Mouse (Mus musculus) liver, postnatal 0 days (tissue): ENCODE results near the gene Rack1. TPM values are rescaled to one million over a fixed set of nuclear protein-coding genes. Genes with fewer than 3 reads are reported as not detected.

Experiments used
- ATAC-seq: fragments of 200-750 bp; cut with Nextera tagmentation; 2 replicates; pipeline ENCODE4 v1.8.0; 2017; ENCODE audit warnings: mild to moderate bottlenecking, moderate library complexity
- DNase-seq: peaks from one replicate; pipeline ENCODE4 v3.0.0-alpha.2; 2016
- H3K27ac ChIP-seq: fragments of 300-500 bp; sonication (generic); 2 replicates; pipeline ENCODE4 v1.5.1; 2014; ENCODE audit warnings: antibody characterized with exemption, moderate library complexity, mild to moderate bottlenecking, low read depth
- H3K27me3 ChIP-seq: fragments of 300-500 bp; sonication (generic); 2 replicates; pipeline ENCODE4 v1.6.1; 2014; ENCODE audit warnings: low read length, control low read depth, mixed read lengths; ENCODE audit not compliant: insufficient read depth
- H3K36me3 ChIP-seq: fragments of 300-500 bp; sonication (generic); replicated peaks from 2 replicates; pipeline ENCODE4 v1.6.1; 2014; ENCODE audit warnings: mild to moderate bottlenecking, control low read depth, low read length, moderate library complexity, mixed read lengths; ENCODE audit not compliant: insufficient read depth
- H3K4me1 ChIP-seq: fragments of 300-500 bp; sonication (generic); 2 replicates; pipeline ENCODE4 v1.6.1; 2014; ENCODE audit warnings: antibody characterized with exemption, mild to moderate bottlenecking, control low read depth; ENCODE audit not compliant: insufficient read depth
- H3K4me2 ChIP-seq: fragments of 300-500 bp; sonication (generic); 2 replicates; pipeline ENCODE4 v1.6.1; 2014; ENCODE audit warnings: low read depth, mild to moderate bottlenecking, low read length, moderate library complexity, mixed read lengths
- H3K4me3 ChIP-seq: fragments of 300-500 bp; sonication (generic); 2 replicates; pipeline ENCODE4 v1.5.1; 2014; ENCODE audit warnings: low read depth, low read length
- H3K9ac ChIP-seq: fragments of 300-500 bp; sonication (generic); replicated peaks from 2 replicates; pipeline ENCODE4 v1.6.1; 2014; ENCODE audit warnings: mild to moderate bottlenecking, moderate library complexity
- H3K9me3 ChIP-seq: fragments of 300-500 bp; sonication (generic); 2 replicates; pipeline ENCODE4 v1.6.1; 2016; ENCODE audit warnings: mild to moderate bottlenecking, control low read depth, low read length, mixed read lengths
- CTCF ChIP-seq: sonication (generic); IDR thresholded peaks from 2 replicates; pipeline ENCODE4 v1.5.1; 2016; ENCODE audit warnings: antibody characterized with exemption, low read depth
- EP300 ChIP-seq: IDR thresholded peaks from 2 replicates; pipeline ENCODE4 v1.6.1; 2016; ENCODE audit warnings: antibody characterized with exemption, low read depth, mild to moderate bottlenecking
- WGBS: fragments of 180-500 bp; shearing (Covaris S2); extraction: QIAGEN DNeasy Blood & Tissue Kit; methylation state at CpG from one replicate; pipeline ENCODE4 v1.1.7; 2014; ENCODE audit not compliant: insufficient replicate concordance; 5-methylcytosine and 5-hydroxymethylcytosine counted together
- polyA plus RNA-seq: library from polyadenylated mRNA; unstranded; fragments of >200 nt; fragmentation: Nextera tagmentation; extraction: Ambion mirVana; gene quantifications from 2 replicates; pipeline ENCODE4 v1.2.1, GENCODE M21; 2015

Rack1 gene
- polyA plus RNA-seq, 1 experiment from 2014 or later, result 398 TPM

DNA sequence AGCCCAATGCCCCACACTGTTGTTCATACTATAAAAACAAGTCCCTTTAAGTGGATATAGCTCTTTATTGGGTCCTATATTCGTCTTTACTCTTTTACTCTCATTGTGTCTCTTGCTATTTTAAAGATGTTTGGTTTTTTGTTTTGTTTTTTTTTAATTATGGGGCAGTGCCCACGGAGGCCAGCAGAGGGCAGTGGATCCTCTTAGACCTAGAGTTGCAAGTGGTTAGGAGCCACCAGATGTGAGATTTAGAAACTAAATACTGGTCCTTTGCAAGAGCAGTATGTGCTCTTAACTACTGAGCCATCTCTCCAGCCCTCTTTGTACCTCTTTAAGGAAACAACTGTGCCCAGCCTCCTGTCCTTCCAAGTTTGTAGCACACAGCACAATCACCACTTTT lies 28.4 kb upstream of the Rack1 start:
- ATAC-seq (no peak), DNase-seq (peak; percentile 35)
- Histone ChIP-seq H3K4me2 (no peak overlapping the region), H3K27ac (no peak overlapping the region), H3K4me1 (no peaks in the 10 kb centered on the region), H3K9ac (no peak overlapping the region), H3K4me3 (no peak overlapping the region), H3K36me3 (no peaks in the 10 kb centered on the region), H3K9me3 (no peaks in the 10 kb centered on the region), H3K27me3 (no peaks in the 10 kb centered on the region)
- peak; percentile 70 for TF ChIP-seq CTCF
- TF ChIP-seq EP300, result no peak
- 8% methylated on average over 2 of the region's 2 CpGs for WGBS

DNA sequence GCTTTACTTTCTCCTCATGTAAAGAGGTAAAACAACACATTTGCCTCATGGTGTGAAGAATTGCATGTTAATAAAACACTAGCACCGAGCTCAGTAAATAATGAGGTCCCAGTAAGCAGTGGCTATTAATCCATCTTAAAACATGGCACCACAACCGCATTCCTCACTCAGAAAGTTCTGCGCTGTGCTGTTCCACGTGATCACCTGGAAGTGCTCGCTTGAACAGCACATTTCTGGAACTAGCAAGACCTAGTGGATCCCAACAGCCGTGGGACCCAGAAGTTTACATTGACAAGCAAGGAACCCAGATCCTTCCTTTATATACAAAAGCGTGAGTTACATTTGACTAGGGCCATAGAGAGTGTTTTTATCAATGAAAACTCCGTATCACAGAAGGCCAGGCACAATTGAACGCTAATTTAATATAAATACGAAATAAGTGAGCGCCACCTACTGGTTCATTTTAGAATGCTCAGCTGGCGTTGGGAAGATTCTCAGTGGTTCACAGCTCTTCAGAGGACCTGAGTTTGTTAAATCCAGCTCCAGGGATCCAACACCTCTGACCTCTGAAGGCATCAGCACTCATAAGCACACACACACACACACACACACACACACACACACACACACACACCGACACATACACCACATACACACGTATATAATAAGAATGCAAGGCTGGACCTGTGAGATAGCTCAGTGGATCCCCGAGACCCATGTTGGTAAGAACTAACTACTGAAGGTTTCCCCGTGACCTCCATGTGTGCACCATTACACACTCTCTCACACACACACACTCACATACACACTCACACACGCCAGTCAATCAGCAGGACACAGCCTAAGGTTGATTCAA lies 25.5 kb upstream of the Rack1 start:
- 33% methylated on average over 17 of the region's 17 CpGs for WGBS
- no peak overlapping the region for H3K27ac ChIP-seq
- H3K36me3 ChIP-seq, result no peaks in the 10 kb centered on the region
- ATAC-seq (no peak), DNase-seq (peak; percentile 42)
- no peaks in the 10 kb centered on the region for H3K4me1 ChIP-seq
- H3K27me3 ChIP-seq, result no peaks in the 10 kb centered on the region
- TF ChIP-seq EP300, result no peak
- TF ChIP-seq CTCF, result peak; percentile 66
- peak overlapping the region; percentile 14; the same call in 1 of the 2 replicates for H3K4me2 ChIP-seq
- no peak overlapping the region for H3K9ac ChIP-seq
- H3K9me3 ChIP-seq, result no peaks in the 10 kb centered on the region
- no peak overlapping the region for H3K4me3 ChIP-seq

DNA sequence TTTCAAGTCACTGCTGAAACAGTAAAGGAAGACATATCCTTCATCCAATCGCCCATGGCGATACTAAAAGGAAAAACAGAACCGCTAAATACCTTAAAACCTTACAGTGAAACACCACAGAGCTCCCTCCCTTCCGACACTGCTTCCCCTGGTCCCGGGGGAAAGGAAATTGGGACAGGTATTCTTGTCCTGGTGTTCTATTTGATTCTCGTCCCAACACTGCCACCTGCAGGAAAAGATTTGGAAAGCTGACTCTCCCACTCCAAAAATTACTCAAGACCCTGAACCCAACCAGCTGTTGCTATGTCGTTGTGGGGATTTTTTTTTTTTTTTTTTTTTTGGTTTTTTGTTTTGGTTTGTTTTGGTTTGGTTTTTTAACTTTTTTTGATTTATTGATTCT lies 24.6 kb upstream of the Rack1 start:
- 6% methylated on average over 7 of the region's 7 CpGs for WGBS
- no peak overlapping the region for H3K4me2 ChIP-seq

DNA sequence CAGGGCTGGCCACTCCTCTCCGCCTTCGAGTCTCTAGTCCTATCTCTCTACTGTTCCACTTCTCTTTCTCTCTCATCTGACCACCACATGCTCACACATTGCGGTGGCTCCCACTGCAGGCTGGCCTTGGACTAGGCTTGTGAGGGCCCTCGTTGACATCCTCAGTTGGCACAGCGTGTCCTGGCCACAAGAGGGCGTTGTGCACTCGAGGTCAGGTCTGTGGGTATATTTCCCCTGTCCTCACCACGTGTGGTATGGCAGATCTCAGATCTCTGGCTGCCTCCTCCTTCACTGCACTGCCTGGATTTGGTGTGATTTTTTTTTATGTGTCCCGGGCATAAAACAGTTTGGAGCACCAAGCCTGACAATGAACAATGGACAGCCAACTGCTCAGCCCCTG lies 23.5 kb upstream of the Rack1 start:
- no peaks in the 10 kb centered on the region for H3K9me3 ChIP-seq
- DNase-seq (peak; percentile 46), ATAC-seq (no peak)
- no peak overlapping the region for H3K4me2 ChIP-seq
- no peak overlapping the region for H3K9ac ChIP-seq
- 41% methylated on average over 9 of the region's 9 CpGs for WGBS
- TF ChIP-seq CTCF, result peak; percentile 63
- no peak for TF ChIP-seq EP300
- no peaks in the 10 kb centered on the region for H3K36me3 ChIP-seq
- H3K27ac ChIP-seq, result no peak overlapping the region
- no peaks in the 10 kb centered on the region for H3K27me3 ChIP-seq
- no peaks in the 10 kb centered on the region for H3K4me1 ChIP-seq
- no peak overlapping the region for H3K4me3 ChIP-seq

More for the DNA sequence above, 24.6 kb upstream of the Rack1 start:
- no peak for ATAC-seq
- Histone ChIP-seq H3K27me3 (no peaks in the 10 kb centered on the region), H3K4me3 (no peak overlapping the region), H3K36me3 (no peaks in the 10 kb centered on the region), H3K9ac (no peak overlapping the region), H3K4me1 (no peaks in the 10 kb centered on the region), H3K9me3 (no peaks in the 10 kb centered on the region), H3K27ac (no peak overlapping the region)
- DNase-seq, result peak; percentile 42
- peak; percentile 54 for TF ChIP-seq CTCF
- TF ChIP-seq EP300, result no peak

DNA sequence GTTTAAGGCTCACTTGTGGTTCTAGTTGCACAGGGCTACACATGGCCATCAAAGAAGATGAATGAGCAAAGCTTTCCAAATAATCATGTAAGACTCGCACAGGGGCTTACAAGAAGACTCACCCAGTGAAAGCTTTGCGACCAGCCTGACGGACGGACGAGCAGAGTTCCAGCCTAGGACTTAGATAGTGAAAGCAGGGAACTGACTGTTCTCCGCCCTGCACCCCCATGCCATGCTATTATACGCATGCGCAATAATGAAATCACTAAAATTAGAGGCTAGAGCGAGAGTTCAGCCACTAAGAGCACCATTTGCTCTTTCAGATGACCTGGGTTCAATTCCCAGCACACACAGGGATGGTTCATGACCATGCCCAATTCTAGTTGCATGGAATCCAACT lies 22.8 kb upstream of the Rack1 start:
- no peaks in the 10 kb centered on the region for H3K27me3 ChIP-seq
- H3K27ac ChIP-seq, result no peak overlapping the region
- H3K9me3 ChIP-seq, result no peaks in the 10 kb centered on the region
- no peak overlapping the region for H3K4me2 ChIP-seq
- no peak overlapping the region for H3K9ac ChIP-seq
- WGBS, result 85% methylated on average over 9 of the region's 9 CpGs
- TF ChIP-seq CTCF, result no peak
- no peak for TF ChIP-seq EP300
- H3K4me1 ChIP-seq, result no peaks in the 10 kb centered on the region
- ATAC-seq (no peak), DNase-seq (no peak)
- no peaks in the 10 kb centered on the region for H3K36me3 ChIP-seq
- no peak overlapping the region for H3K4me3 ChIP-seq

DNA sequence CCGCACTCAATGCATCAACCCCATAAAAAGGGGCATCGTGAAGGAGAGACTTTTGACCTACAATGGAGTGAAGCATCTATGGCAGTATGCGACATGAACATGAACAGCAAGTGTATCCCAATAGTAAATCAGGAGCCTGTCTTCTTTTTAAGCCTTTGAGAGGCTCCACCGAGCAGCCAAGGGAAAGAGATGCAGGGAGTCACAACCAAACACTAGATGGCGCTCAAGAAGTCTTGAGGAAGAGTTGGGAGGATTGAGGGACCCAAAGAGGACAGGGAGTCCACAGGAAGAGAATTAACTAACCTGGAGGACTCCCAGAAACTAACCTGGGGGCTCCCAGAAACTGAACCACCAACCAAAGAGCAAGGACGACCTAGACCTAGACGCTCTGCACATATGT lies 20.7 kb upstream of the Rack1 start:
- Histone ChIP-seq H3K36me3 (no peaks in the 10 kb centered on the region), H3K9me3 (no peaks in the 10 kb centered on the region), H3K27ac (no peak overlapping the region), H3K4me2 (no peak overlapping the region), H3K4me1 (no peaks in the 10 kb centered on the region), H3K9ac (no peak overlapping the region), H3K27me3 (no peaks in the 10 kb centered on the region), H3K4me3 (no peak overlapping the region)
- ATAC-seq (no peak), DNase-seq (no peak)
- peak; percentile 70 for TF ChIP-seq CTCF
- TF ChIP-seq EP300, result no peak
- 34% methylated on average over 7 of the region's 7 CpGs for WGBS
